Mouse (Mus musculus) G1E (cell line): ENCODE data around the gene Cckbr. TPM values are rescaled to one million over a fixed set of nuclear protein-coding genes. Genes with fewer than 3 reads are reported as not detected.
A peak's percentile ranks its signal among the peaks of the same experiment; 100 is the strongest.

ENCODE experiments used
- ATAC-seq: 2 replicates; pipeline ENCODE4 v1.8.0; 2016; ENCODE audit warnings: mild to moderate bottlenecking; ENCODE audit not compliant: insufficient number of reproducible peaks, poor library complexity, low FRiP score, severe bottlenecking; ENCODE audit errors: extremely low read depth
- DNase-seq: peaks from one replicate; pipeline ENCODE4 v3.0.0; 2012; ENCODE audit warnings: low spot score
- H3K27me3 ChIP-seq: 2 replicates; pipeline ENCODE4 v1.6.1; 2012; ENCODE audit warnings: mild to moderate bottlenecking, low read length, inconsistent platforms; ENCODE audit not compliant: insufficient read depth
- H3K36me3 ChIP-seq: replicated peaks from 2 replicates; pipeline ENCODE3; 2012; ENCODE audit warnings: mild to moderate bottlenecking, inconsistent platforms
- H3K4me1 ChIP-seq: 2 replicates; pipeline ENCODE4 v1.6.1; 2012; ENCODE audit warnings: low read depth, low read length, inconsistent platforms, mixed read lengths; ENCODE audit not compliant: insufficient read depth
- H3K4me3 ChIP-seq: 2 replicates; pipeline ENCODE4 v1.5.1; 2012; ENCODE audit warnings: low read depth, mild to moderate bottlenecking, inconsistent platforms, low read length, moderate library complexity, mixed read lengths
- H3K9me3 ChIP-seq: replicated peaks from 2 replicates; pipeline ENCODE4 v1.6.1; 2012; ENCODE audit warnings: inconsistent platforms
- CTCF ChIP-seq: IDR thresholded peaks from 2 replicates; pipeline ENCODE4 v1.5.1; 2012; ENCODE audit warnings: low read depth, low read length, inconsistent platforms, mixed read lengths
- GATA1 ChIP-seq: IDR thresholded peaks from 2 replicates; pipeline ENCODE4 v1.6.1; 2012; ENCODE audit warnings: borderline replicate concordance, low read length, inconsistent platforms, mixed read lengths
- GATA2 ChIP-seq: IDR thresholded peaks from 2 replicates; pipeline ENCODE4 v1.6.1; 2012; ENCODE audit warnings: low read depth, low read length, inconsistent platforms, borderline replicate concordance
- POLR2AphosphoS5 ChIP-seq: IDR thresholded peaks from 2 replicates; pipeline ENCODE4 v1.6.1; 2012; ENCODE audit warnings: low read depth, low read length, inconsistent platforms; ENCODE audit not compliant: insufficient replicate concordance
- TAL1 ChIP-seq: conservative IDR thresholded peaks from 2 replicates; pipeline ENCODE4 v1.6.1; 2012; ENCODE audit warnings: low read depth, low read length, inconsistent platforms, mixed read lengths
- polyA plus RNA-seq: library from polyadenylated mRNA; stranded (reverse); fragments of >175 nt; gene quantifications from 2 replicates; pipeline ENCODE4 v1.2.3, GENCODE M21; 2012
- total RNA-seq, 2 experiments: library from RNA; stranded (forward) in 1 of 2; stranded (reverse) in 1 of 2; fragments of 200-1000 nt in 1 of 2; fragments of >200 nt in 1 of 2; fragmentation: Nextera tagmentation in 1 of 2; gene quantifications; 2 replicates each; pipeline ENCODE4 v1.2.3; 2014 to 2017

The Cckbr gene
- total and polyA plus RNA-seq, 3 experiments: 0.05 TPM; not detected in 2

GRCm38 (mm10) chr7:105481505-105482411 lies 56.2 kb downstream of the Cckbr start, which contains the start of gene Cavin3:
Gene Cavin3 (minus strand): TSS chr7:105482300.
- TF ChIP-seq GATA1 (no peak), POLR2AphosphoS5 (no peak)
- peak within 1 kb of the TSS; percentile 23; the same call in 1 of the 2 replicates for H3K4me3 ChIP-seq
- H3K9me3 ChIP-seq: no peaks in the 10 kb centered on the region
- no peak for DNase-seq
- no peaks in the 10 kb centered on the region; the same call in 1 of the 2 replicates for H3K27me3 ChIP-seq
- no peaks in the 10 kb centered on the region; the same call in 1 of the 2 replicates for H3K4me1 ChIP-seq
- ATAC-seq: no peak
- H3K36me3 ChIP-seq: no peaks in the 10 kb centered on the region

- TF ChIP-seq POLR2AphosphoS5: no peak
- TF ChIP-seq GATA1: no peak
- TF ChIP-seq TAL1: no peak
- no peak for TF ChIP-seq GATA2
- TF ChIP-seq CTCF: no peak
- no peaks in the 10 kb centered on the region; the same call in 1 of the 2 replicates for H3K27me3 ChIP-seq
- no peak overlapping the region for H3K4me3 ChIP-seq
- H3K4me1 ChIP-seq: no peaks in the 10 kb centered on the region; the same call in 1 of the 2 replicates
- H3K36me3 ChIP-seq: no peaks in the 10 kb centered on the region
- H3K9me3 ChIP-seq: no peaks in the 10 kb centered on the region
- ATAC-seq (no peak), DNase-seq (no peak)
These were observed 56.9 kb downstream of the Cckbr start for GRCm38 (mm10) chr7:105482426-105482825.

- Histone ChIP-seq H3K4me3 (no peak overlapping the region), H3K4me1 (no peaks in the 10 kb centered on the region; the same call in 1 of the 2 replicates), H3K27me3 (no peaks in the 10 kb centered on the region; the same call in 1 of the 2 replicates), H3K9me3 (no peaks in the 10 kb centered on the region), H3K36me3 (no peaks in the 10 kb centered on the region)
- DNase-seq (no peak), ATAC-seq (no peak)
- TF ChIP-seq CTCF (no peak), GATA1 (no peak), GATA2 (no peak), TAL1 (no peak), POLR2AphosphoS5 (no peak)
These were observed 59.5 kb downstream of the Cckbr start for GRCm38 (mm10) chr7:105485029-105485428.

GRCm38 (mm10) chr7:105487104-105487876 lies 61.8 kb downstream of the Cckbr start:
- H3K4me3 ChIP-seq: no peak overlapping the region
- no peaks in the 10 kb centered on the region for H3K36me3 ChIP-seq
- H3K4me1 ChIP-seq: no peaks in the 10 kb centered on the region
- DNase-seq: no peak
- ATAC-seq: no peak
- no peaks in the 10 kb centered on the region for H3K9me3 ChIP-seq
- no peaks in the 10 kb centered on the region for H3K27me3 ChIP-seq
- TF ChIP-seq GATA2: no peak
- no peak for TF ChIP-seq GATA1
- TF ChIP-seq CTCF: no peak
- no peak for TF ChIP-seq TAL1

- TF ChIP-seq GATA1: no peak
- TF ChIP-seq POLR2AphosphoS5: no peak
- TF ChIP-seq GATA2: no peak
- H3K4me3 ChIP-seq: no peak overlapping the region
- no peaks in the 10 kb centered on the region for H3K9me3 ChIP-seq
- DNase-seq: no peak
- H3K4me1 ChIP-seq: no peaks in the 10 kb centered on the region
- no peaks in the 10 kb centered on the region for H3K36me3 ChIP-seq
- ATAC-seq: no peak
- 0 out of 2 replicates have a peak, but pooled peaks cover 5% of the 10 kb centered on the region for H3K27me3 ChIP-seq
These were observed 72.3 kb downstream of the Cckbr start for GRCm38 (mm10) chr7:105497881-105498280.

GRCm38 (mm10) chr7:105498854-105499492 lies 73.4 kb downstream of the Cckbr start:
- no peak for TF ChIP-seq TAL1
- no peak for TF ChIP-seq POLR2AphosphoS5
- TF ChIP-seq CTCF: no peak
- no peak for TF ChIP-seq GATA2
- TF ChIP-seq GATA1: no peak
- DNase-seq: no peak
- Histone ChIP-seq H3K4me3 (no peak overlapping the region), H3K9me3 (no peaks in the 10 kb centered on the region), H3K4me1 (no peaks in the 10 kb centered on the region), H3K36me3 (no peaks in the 10 kb centered on the region), H3K27me3 (0 out of 2 replicates have a peak, but pooled peaks cover 5% of the 10 kb centered on the region)
- no peak for ATAC-seq
